Mouse (Mus musculus): Measurements from ENCODE around the gene 2210017I01Rik. TPM values are rescaled to one million over a fixed set of nuclear protein-coding genes. Genes with fewer than 3 reads are reported as not detected.

The 2210017I01Rik gene
- not detected in 2 replicates for polyA plus RNA-seq (2014; fragmentation: Nextera tagmentation; extraction: Ambion mirVana)

DNA sequence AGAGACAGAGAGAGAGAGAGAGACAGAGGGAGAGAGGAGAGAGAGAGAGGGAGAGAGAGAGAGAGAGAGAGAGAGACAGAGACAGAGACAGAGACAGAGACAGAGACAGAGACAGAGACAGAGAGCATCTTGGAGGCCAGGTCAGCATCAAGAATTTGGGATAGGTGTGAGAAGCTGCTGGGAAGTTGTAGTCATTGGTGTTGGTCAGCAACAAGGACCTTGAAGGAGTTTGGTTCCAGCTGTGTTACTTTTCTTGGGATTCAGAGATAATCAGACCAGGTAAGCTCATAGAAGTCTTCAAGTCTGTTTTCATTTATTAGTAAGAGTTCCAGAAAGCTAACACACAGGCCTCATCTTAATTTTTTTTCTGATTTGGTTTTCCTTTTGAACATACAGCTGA, at the start of gene 2210017I01Rik:
Gene 2210017I01Rik, minus strand, starts transcription at position 101 of the 400 bp plus-strand sequence.
- Histone ChIP-seq H3K36me3 (ENCODE audit: control insufficient read depth, insufficient read depth, low read length) (no peaks in the 10 kb centered on the region), H3K27me3 (replicated peaks; ENCODE audit: control insufficient read depth, insufficient read depth, low read length) (no peaks in the 10 kb centered on the region), H3K4me3 (ENCODE audit: low read depth, low read length) (no peak within 1 kb of the TSS), H3K9ac (ENCODE audit: low read depth, low read length) (no peak within 1 kb of the TSS), H3K27ac (ENCODE audit: low read depth, low read length) (no peak within 1 kb of the TSS), H3K4me2 (no peak within 1 kb of the TSS), H3K4me1 (replicated peaks; ENCODE audit: control insufficient read depth, insufficient read depth, low read length) (no peaks in the 10 kb centered on the region), H3K9me3 (ENCODE audit: control insufficient read depth, low read length) (no peaks in the 10 kb centered on the region)
- ATAC-seq (replicated peaks; ENCODE audit: low FRiP score) (no peak), DNase-seq (ENCODE audit: low spot score) (no peak)

- DNase-seq (ENCODE audit: low spot score) (no peak), ATAC-seq (replicated peaks; ENCODE audit: low FRiP score) (no peak)
- Histone ChIP-seq H3K4me1 (replicated peaks; ENCODE audit: control insufficient read depth, insufficient read depth, low read length) (no peaks in the 10 kb centered on the region), H3K9ac (ENCODE audit: low read depth, low read length) (no peak within 1 kb of the TSS), H3K36me3 (ENCODE audit: control insufficient read depth, insufficient read depth, low read length) (no peaks in the 10 kb centered on the region), H3K27me3 (replicated peaks; ENCODE audit: control insufficient read depth, insufficient read depth, low read length) (no peaks in the 10 kb centered on the region), H3K27ac (ENCODE audit: low read depth, low read length) (no peak within 1 kb of the TSS), H3K4me3 (ENCODE audit: low read depth, low read length) (no peak within 1 kb of the TSS), H3K9me3 (ENCODE audit: control insufficient read depth, low read length) (no peaks in the 10 kb centered on the region), H3K4me2 (no peak within 1 kb of the TSS)
These were observed 49.5 kb upstream of the 2210017I01Rik start, which contains the start of gene Lce1b for GRCm38 (mm10) chr3:92656826-92657225. TSS of gene Lce1b (minus strand) at chr3:92656926.

- Histone ChIP-seq H3K27ac (ENCODE audit: low read depth, low read length) (no peak within 1 kb of the TSS), H3K9ac (ENCODE audit: low read depth, low read length) (no peak within 1 kb of the TSS), H3K4me3 (ENCODE audit: low read depth, low read length) (no peak within 1 kb of the TSS), H3K36me3 (ENCODE audit: control insufficient read depth, insufficient read depth, low read length) (no peaks in the 10 kb centered on the region), H3K4me2 (no peak within 1 kb of the TSS), H3K9me3 (ENCODE audit: control insufficient read depth, low read length) (no peaks in the 10 kb centered on the region), H3K4me1 (replicated peaks; ENCODE audit: control insufficient read depth, insufficient read depth, low read length) (no peaks in the 10 kb centered on the region), H3K27me3 (replicated peaks; ENCODE audit: control insufficient read depth, insufficient read depth, low read length) (no peaks in the 10 kb centered on the region)
- DNase-seq (ENCODE audit: low spot score) (no peak), ATAC-seq (replicated peaks; ENCODE audit: low FRiP score) (no peak)
- WGBS = 76% methylated on average over 1 of the region's 1 CpGs
These were observed 40.9 kb upstream of the 2210017I01Rik start, which contains the start of gene Lce1a1 for GRCm38 (mm10) chr3:92648207-92648606. TSS of gene Lce1a1 (minus strand) at chr3:92648307.

DNA sequence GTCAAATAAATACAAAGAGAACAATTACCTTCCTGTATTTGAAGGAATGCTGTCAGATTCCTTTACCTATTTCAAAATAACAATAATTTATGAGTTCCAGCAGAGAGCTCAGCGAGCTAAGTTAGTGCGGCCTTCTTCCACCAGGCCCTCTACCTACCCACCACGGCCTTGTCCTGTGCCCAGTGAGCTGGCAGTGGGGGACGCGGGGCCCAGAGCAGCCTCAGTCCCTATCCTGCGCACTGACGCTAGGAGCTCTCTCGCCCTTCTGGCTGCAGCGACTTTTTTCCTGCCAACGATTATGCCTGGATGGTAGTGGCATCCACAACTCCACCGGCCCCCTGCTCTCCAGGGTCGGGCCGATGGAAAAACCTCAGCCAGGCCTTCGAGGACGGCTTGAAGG, 32.6 kb upstream of the 2210017I01Rik start:
- Histone ChIP-seq H3K4me2 (no peak overlapping the region), H3K27ac (ENCODE audit: low read depth, low read length) (no peak overlapping the region), H3K36me3 (ENCODE audit: control insufficient read depth, insufficient read depth, low read length) (no peaks in the 10 kb centered on the region), H3K9me3 (ENCODE audit: control insufficient read depth, low read length) (no peaks in the 10 kb centered on the region), H3K4me1 (replicated peaks; ENCODE audit: control insufficient read depth, insufficient read depth, low read length) (no peaks in the 10 kb centered on the region), H3K27me3 (replicated peaks; ENCODE audit: control insufficient read depth, insufficient read depth, low read length) (no peaks in the 10 kb centered on the region), H3K4me3 (ENCODE audit: low read depth, low read length) (no peak overlapping the region), H3K9ac (ENCODE audit: low read depth, low read length) (no peak overlapping the region)
- ATAC-seq (replicated peaks; ENCODE audit: low FRiP score) (no peak), DNase-seq (ENCODE audit: low spot score) (no peak)
- 89% methylated on average over 15 of the region's 15 CpGs for WGBS

DNA sequence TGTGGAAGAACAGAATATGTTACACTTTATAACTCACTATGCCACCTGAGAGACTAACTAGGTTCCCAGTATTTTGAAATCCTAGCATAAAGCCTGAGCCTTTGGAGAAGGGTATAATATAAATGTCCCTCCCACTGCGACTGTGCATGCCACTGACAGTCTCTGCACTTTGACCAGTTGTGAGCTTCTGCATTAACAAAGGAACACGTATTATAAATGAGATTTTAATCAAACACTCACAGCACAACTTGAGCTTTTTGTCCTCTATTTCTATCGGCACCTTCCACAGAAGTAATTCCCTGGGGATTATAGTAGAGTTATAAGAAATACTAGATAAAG, 31.3 kb upstream of the 2210017I01Rik start:
- H3K27ac ChIP-seq (ENCODE audit: low read depth, low read length) = no peak overlapping the region
- H3K4me2 ChIP-seq = no peak overlapping the region
- no peaks in the 10 kb centered on the region for H3K36me3 ChIP-seq (ENCODE audit: control insufficient read depth, insufficient read depth, low read length)
- no peak for DNase-seq (ENCODE audit: low spot score)
- WGBS = 77% methylated on average over 3 of the region's 3 CpGs
- no peak overlapping the region for H3K9ac ChIP-seq (ENCODE audit: low read depth, low read length)
- no peak for ATAC-seq (replicated peaks; ENCODE audit: low FRiP score)
- no peaks in the 10 kb centered on the region for H3K9me3 ChIP-seq (ENCODE audit: control insufficient read depth, low read length)
- no peaks in the 10 kb centered on the region for H3K4me1 ChIP-seq (replicated peaks; ENCODE audit: control insufficient read depth, insufficient read depth, low read length)
- no peaks in the 10 kb centered on the region for H3K27me3 ChIP-seq (replicated peaks; ENCODE audit: control insufficient read depth, insufficient read depth, low read length)
- H3K4me3 ChIP-seq (ENCODE audit: low read depth, low read length) = no peak overlapping the region

DNA sequence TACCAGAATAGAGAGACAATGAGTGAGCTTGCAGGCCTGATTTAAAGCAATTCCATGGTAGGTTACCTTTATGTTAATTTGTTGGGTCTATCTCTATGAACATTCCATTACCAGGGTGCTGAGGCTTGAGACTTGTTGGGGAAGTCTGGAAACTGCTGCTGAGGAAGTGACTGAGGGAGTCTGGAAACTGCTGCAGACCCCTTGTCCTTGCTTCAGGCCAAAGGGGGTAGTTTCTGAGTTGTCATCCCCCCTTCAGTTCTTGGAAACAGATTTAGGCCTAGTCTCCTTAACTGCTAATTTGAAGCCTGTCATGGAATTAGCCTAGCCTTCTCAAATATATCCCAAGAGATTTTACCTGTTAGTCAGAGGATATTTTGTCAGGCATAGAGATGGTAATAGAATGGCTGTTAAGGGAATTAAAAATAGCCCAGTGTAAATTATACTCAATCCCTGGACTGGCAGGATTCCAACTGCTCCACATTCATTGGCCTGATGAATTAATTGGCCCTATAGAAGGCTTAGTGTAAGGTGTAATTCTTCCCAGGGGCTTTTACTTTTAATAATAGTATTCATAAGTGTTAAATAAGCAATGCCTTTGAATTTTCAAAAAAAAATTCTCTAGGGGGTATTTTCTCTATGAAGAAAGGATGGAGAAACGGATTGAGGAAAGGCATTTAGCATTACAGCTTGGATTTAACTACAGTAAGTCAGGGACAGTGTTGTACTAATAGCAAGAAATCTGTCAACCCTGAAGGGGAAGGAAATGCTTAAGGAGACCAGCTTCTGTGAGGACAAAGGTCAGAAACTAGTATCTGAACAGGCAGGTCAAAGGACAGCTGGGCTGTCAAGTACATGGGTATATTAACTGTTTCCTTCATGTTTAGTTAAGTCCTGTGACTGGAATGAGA, 30.7 kb upstream of the 2210017I01Rik start:
- DNase-seq (ENCODE audit: low spot score) (no peak), ATAC-seq (replicated peaks; ENCODE audit: low FRiP score) (no peak)
- H3K27ac ChIP-seq (ENCODE audit: low read depth, low read length) = no peak overlapping the region
- 42% methylated on average over 1 of the region's 1 CpGs for whole genome bisulfite sequencing
- no peak overlapping the region for H3K9ac ChIP-seq (ENCODE audit: low read depth, low read length)
- no peak overlapping the region for H3K4me3 ChIP-seq (ENCODE audit: low read depth, low read length)
- no peaks in the 10 kb centered on the region for H3K27me3 ChIP-seq (replicated peaks; ENCODE audit: control insufficient read depth, insufficient read depth, low read length)
- no peaks in the 10 kb centered on the region for H3K9me3 ChIP-seq (ENCODE audit: control insufficient read depth, low read length)
- no peak overlapping the region for H3K4me2 ChIP-seq
- H3K36me3 ChIP-seq (ENCODE audit: control insufficient read depth, insufficient read depth, low read length) = no peaks in the 10 kb centered on the region
- H3K4me1 ChIP-seq (replicated peaks; ENCODE audit: control insufficient read depth, insufficient read depth, low read length) = no peaks in the 10 kb centered on the region

DNA sequence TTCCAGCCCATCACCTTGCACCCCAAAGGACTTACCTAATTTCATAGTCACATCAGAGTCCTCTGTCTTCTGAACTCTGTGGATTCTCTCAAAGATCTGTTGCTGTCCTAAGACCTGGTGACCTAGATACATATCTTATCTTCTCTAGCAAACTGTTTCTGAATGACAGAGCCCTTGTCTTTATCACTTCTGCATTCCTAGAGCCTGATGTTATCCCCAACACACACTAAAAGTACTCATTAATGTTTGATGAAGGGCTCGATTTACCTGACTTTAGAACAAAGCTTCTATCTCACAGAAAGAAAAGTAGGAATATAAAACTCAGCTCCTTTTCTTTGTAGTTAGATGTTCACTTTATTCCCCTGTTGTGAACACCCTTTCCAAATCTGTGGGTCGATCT, 14.3 kb upstream of the 2210017I01Rik start, which contains the start of gene Lce6a:
Gene Lce6a, minus strand, starts transcription at position 101 of the 400 bp plus-strand sequence.
- 66% methylated on average over 2 of the region's 2 CpGs for WGBS
- Histone ChIP-seq H3K9ac (ENCODE audit: low read depth, low read length) (no peak within 1 kb of the TSS), H3K27ac (ENCODE audit: low read depth, low read length) (no peak within 1 kb of the TSS), H3K4me3 (ENCODE audit: low read depth, low read length) (no peak within 1 kb of the TSS), H3K36me3 (ENCODE audit: control insufficient read depth, insufficient read depth, low read length) (no peaks in the 10 kb centered on the region), H3K4me2 (no peak within 1 kb of the TSS), H3K9me3 (ENCODE audit: control insufficient read depth, low read length) (no peaks in the 10 kb centered on the region), H3K27me3 (replicated peaks; ENCODE audit: control insufficient read depth, insufficient read depth, low read length) (no peaks in the 10 kb centered on the region), H3K4me1 (replicated peaks; ENCODE audit: control insufficient read depth, insufficient read depth, low read length) (no peaks in the 10 kb centered on the region)
- no peak for ATAC-seq (replicated peaks; ENCODE audit: low FRiP score)
- no peak for DNase-seq (ENCODE audit: low spot score)

DNA sequence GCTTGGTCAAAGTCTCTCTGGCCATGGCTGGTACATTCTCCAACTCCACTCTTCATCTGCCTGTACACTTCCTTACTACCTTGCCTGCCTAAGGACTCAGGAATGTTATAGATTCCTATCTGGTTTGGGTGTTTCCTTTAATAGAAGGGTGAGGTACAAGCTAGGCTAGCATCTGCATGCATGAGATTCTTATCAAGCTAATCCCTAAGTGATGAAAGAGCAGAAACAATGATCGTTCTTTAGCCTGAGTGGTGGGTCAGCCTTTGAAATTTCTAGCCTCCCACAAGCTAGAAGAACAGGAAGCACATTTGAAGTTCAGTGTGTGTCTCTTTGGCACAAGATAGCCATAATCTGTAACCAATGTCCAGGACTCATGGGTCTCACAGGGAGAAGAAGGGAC, 2.5 kb upstream of the 2210017I01Rik start:
- Histone ChIP-seq H3K27me3 (replicated peaks; ENCODE audit: control insufficient read depth, insufficient read depth, low read length) (no peaks in the 10 kb centered on the region), H3K9me3 (ENCODE audit: control insufficient read depth, low read length) (no peaks in the 10 kb centered on the region), H3K27ac (ENCODE audit: low read depth, low read length) (no peak overlapping the region), H3K9ac (ENCODE audit: low read depth, low read length) (no peak overlapping the region), H3K4me2 (no peak overlapping the region), H3K36me3 (ENCODE audit: control insufficient read depth, insufficient read depth, low read length) (no peaks in the 10 kb centered on the region), H3K4me3 (ENCODE audit: low read depth, low read length) (no peak overlapping the region), H3K4me1 (replicated peaks; ENCODE audit: control insufficient read depth, insufficient read depth, low read length) (no peaks in the 10 kb centered on the region)
- DNase-seq (ENCODE audit: low spot score) (no peak), ATAC-seq (replicated peaks; ENCODE audit: low FRiP score) (no peak)
- 48% methylated on average over 1 of the region's 1 CpGs for WGBS

DNA sequence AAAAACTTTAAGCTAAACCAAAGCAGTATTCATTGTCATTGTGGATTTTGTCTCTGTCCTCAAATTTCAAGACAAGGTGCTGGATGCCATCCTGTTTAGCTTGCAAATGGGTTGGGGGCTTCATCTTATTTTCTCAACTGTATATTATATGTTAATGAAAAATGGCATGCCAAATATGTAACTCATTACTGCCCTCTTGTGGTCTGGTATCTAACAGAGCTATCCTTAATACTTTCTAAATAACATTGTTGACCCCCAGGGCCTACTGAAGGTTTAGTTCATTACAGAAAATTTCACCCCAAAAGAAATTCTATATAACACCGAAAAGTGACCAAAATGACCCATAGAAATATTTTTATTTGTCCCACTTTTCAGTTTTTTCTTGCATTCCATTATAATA, 5.1 kb downstream of the 2210017I01Rik start:
- Histone ChIP-seq H3K9me3 (ENCODE audit: control insufficient read depth, low read length) (no peaks in the 10 kb centered on the region), H3K36me3 (ENCODE audit: control insufficient read depth, insufficient read depth, low read length) (no peaks in the 10 kb centered on the region), H3K4me2 (no peak overlapping the region), H3K27ac (ENCODE audit: low read depth, low read length) (no peak overlapping the region), H3K4me1 (replicated peaks; ENCODE audit: control insufficient read depth, insufficient read depth, low read length) (no peaks in the 10 kb centered on the region), H3K27me3 (replicated peaks; ENCODE audit: control insufficient read depth, insufficient read depth, low read length) (no peaks in the 10 kb centered on the region), H3K9ac (ENCODE audit: low read depth, low read length) (no peak overlapping the region), H3K4me3 (ENCODE audit: low read depth, low read length) (no peak overlapping the region)
- ATAC-seq (replicated peaks; ENCODE audit: low FRiP score) = no peak
- WGBS = 28% methylated on average over 1 of the region's 1 CpGs
- no peak for DNase-seq (ENCODE audit: low spot score)

All from liver, embryonic 11.5 days (tissue).